Mouse (Mus musculus) regulatory T cell (primary cell): ENCODE results near the gene Gpr157.

ENCODE experiments used
- in situ Hi-C: fragments of 300-600 bp; cut with MboI, MseI; formaldehyde crosslinking; loops from one replicate; pipeline ENCODE4 v1.15.1; 2025; ENCODE audit warnings: high pct_unique_total_duplicates

Gene Gpr157

GRCm38 (mm10) chr4:150105671-150106070 lies 18.5 kb downstream of the Gpr157 start:
- in situ Hi-C loops, result no loop called here

GRCm38 (mm10) chr4:150106637-150107036 lies 19.5 kb downstream of the Gpr157 start:
- in situ Hi-C loops, result no loop called here

GRCm38 (mm10) chr4:150109636-150110035 lies 22.5 kb downstream of the Gpr157 start:
- in situ Hi-C loops, result no loop called here

- in situ Hi-C loops, result no loop called here
These were observed 23.2 kb downstream of the Gpr157 start for GRCm38 (mm10) chr4:150110373-150110772.

- in situ Hi-C loops, result no loop called here
These were observed 25.7 kb downstream of the Gpr157 start for GRCm38 (mm10) chr4:150112867-150113266.

- in situ Hi-C loops, result no loop called here
These were observed 27.4 kb downstream of the Gpr157 start for GRCm38 (mm10) chr4:150114505-150115061.

- in situ Hi-C loops, result no loop called here
These were observed 30.1 kb downstream of the Gpr157 start for GRCm38 (mm10) chr4:150117311-150117710.

GRCm38 (mm10) chr4:150118163-150118562 lies 31.0 kb downstream of the Gpr157 start:
- in situ Hi-C loops, result no loop called here

GRCm38 (mm10) chr4:150119055-150119454 lies 31.9 kb downstream of the Gpr157 start, which contains the start of gene Slc2a5:
Gene Slc2a5, plus strand, starts transcription at chr4:150119283.
- in situ Hi-C loops, result no loop called here

- in situ Hi-C loops, result no loop called here
These were observed 32.5 kb downstream of the Gpr157 start for GRCm38 (mm10) chr4:150119640-150120039.

GRCm38 (mm10) chr4:150120173-150120833 lies 33.1 kb downstream of the Gpr157 start:
- in situ Hi-C loops, result no loop called here

- in situ Hi-C loops, result no loop called here
These were observed 34.3 kb downstream of the Gpr157 start for GRCm38 (mm10) chr4:150121430-150121829.

GRCm38 (mm10) chr4:150122476-150122875 lies 35.3 kb downstream of the Gpr157 start:
- in situ Hi-C loops, result no loop called here

- in situ Hi-C loops, result no loop called here
These were observed 39.2 kb downstream of the Gpr157 start for GRCm38 (mm10) chr4:150126373-150126772.

- in situ Hi-C loops, result no loop called here
These were observed 40.7 kb downstream of the Gpr157 start for GRCm38 (mm10) chr4:150127894-150128293.

- in situ Hi-C loops, result no loop called here
These were observed 41.4 kb downstream of the Gpr157 start for GRCm38 (mm10) chr4:150128571-150128970.

GRCm38 (mm10) chr4:150130661-150131060 lies 43.5 kb downstream of the Gpr157 start:
- in situ Hi-C loops, result no loop called here

GRCm38 (mm10) chr4:150132692-150133271 lies 45.6 kb downstream of the Gpr157 start:
- in situ Hi-C loops, result no loop called here

- in situ Hi-C loops, result no loop called here
These were observed 48.1 kb downstream of the Gpr157 start for GRCm38 (mm10) chr4:150135254-150135653.

GRCm38 (mm10) chr4:150136693-150137092 lies 49.5 kb downstream of the Gpr157 start:
- in situ Hi-C loops, result no loop called here

GRCm38 (mm10) chr4:150137368-150138083 lies 50.4 kb downstream of the Gpr157 start:
- in situ Hi-C loops, result no loop called here

- in situ Hi-C loops, result no loop called here
These were observed 50.9 kb downstream of the Gpr157 start for GRCm38 (mm10) chr4:150138084-150138543.
